Mouse (Mus musculus): ENCODE measurements around the gene Slc6a4. TPM values are rescaled to one million over a fixed set of nuclear protein-coding genes. Genes with fewer than 3 reads are reported as not detected.

Gene Slc6a4
- 0.37 and 0.54 TPM in 2 replicates for total RNA-seq (2012; rRNA removed)

DNA sequence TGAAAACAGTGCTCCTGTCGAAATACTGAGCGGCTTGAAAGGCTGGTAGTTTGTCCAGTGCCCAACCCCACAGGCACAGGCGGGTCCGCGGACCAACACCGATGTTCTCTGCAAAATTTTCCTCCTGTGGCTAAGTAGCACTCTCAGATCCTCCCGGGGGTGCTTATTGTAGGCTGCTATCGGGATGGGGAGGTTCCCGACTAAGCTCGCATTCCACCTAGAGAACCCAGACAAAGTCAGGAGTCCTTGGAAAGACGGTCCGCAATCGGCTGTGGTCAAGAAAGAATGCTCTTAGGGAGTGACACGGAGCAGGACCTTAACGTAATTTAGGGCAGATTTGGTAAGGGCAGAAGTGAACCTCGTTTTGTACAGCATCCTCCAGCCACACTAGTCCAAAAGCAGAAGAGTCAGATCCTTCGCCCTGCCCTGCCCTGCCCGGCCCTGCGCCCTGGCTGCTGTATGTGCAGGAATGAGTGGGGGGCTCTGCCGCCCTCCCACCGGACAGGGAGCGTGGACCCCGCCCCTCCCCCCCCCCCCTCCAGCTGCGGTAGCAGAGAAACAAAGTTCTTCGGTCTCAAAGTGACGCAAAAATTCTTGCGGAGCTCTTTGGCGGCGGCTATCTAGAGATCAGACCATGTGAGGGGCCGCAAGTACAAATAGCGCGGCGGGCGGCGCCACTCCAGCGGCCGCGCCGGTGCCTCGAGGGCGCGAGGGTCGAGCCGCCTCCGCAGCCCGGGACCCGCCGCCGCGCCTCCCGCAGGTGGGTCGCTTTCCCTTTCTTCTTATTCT is at the start of gene Slc6a4:
Gene Slc6a4 (plus strand): TSS at position 688 of the 789 bp plus-strand sequence.
- Histone ChIP-seq H3K27ac (ENCODE audit: insufficient read depth, low read depth, low read length, poor library complexity, severe bottlenecking) (no peak within 1 kb of the TSS), H3K9me3 (ENCODE audit: control insufficient read depth, insufficient read depth, low read depth, low read length) (no peaks in the 10 kb centered on the region), H3K4me1 (ENCODE audit: control insufficient read depth in 2 of 2, insufficient read depth in 2 of 2, low read length in 2 of 2, poor library complexity in 1 of 2) (peaks cover 3 to 4% of the 10 kb centered on the region in 2 experiments; a peak in 1 of 4 replicates), H3K4me3 (ENCODE audit: insufficient read depth in 1 of 2, low read depth in 1 of 2, low read length in 2 of 2, poor library complexity in 1 of 2, severe bottlenecking in 1 of 2) (peak within 1 kb of the TSS; percentile 31 to 39), H3K36me3 (ENCODE audit: control insufficient read depth, insufficient read depth, low read length, poor library complexity, severe bottlenecking) (no peaks in the 10 kb centered on the region), H3K9ac (ENCODE audit: insufficient read depth, low read depth, low read length, poor library complexity, severe bottlenecking) (no peak within 1 kb of the TSS; the same call in 1 of the 2 replicates)
- in situ Hi-C loops (cut with MboI; ENCODE audit: low sequenced_read_pairs in 2 of 2, unreplicated experiment in 2 of 2), result no loop called here
- peak; percentile 13 for DNase-seq (ENCODE audit: low read depth, low spot score)
- no peak for TF ChIP-seq ZC3H11A (IDR thresholded peaks at IDR 0.05; ENCODE audit: borderline replicate concordance, low read depth, low read length)
- TF ChIP-seq ZNF384 (IDR thresholded peaks at IDR 0.05; ENCODE audit: low read depth, low read length), result no peak
- TF ChIP-seq HCFC1 (IDR thresholded peaks at IDR 0.05; ENCODE audit: borderline replicate concordance, insufficient read depth, low read length), result no peak
- TF ChIP-seq CHD2 (IDR thresholded peaks at IDR 0.05; ENCODE audit: low read depth, low read length), result no peak
- no peak for TF ChIP-seq MAFK (IDR thresholded peaks at IDR 0.05; ENCODE audit: insufficient read depth, low read depth, low read length)

DNA sequence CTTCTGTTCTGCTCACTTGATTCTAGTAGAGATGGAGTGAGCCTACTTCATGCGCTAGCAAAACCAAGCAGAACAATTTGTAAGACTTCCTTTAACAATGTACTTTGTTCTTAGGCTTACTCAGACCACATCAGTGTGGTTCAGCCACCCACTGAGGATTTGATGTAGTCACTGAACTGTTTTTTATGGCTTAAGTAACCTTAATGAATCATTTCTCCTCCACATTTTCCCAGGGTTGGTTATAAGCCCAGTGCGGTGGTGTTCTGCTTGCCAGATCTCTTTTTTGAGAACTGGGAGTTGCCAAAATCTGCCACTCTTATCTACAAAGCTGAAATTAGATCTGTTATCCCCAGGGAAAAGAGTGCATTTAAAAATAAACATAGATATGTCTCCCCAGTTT is 44.9 kb upstream of the Slc6a4 start:
- no peak for TF ChIP-seq ZNF384 (IDR thresholded peaks at IDR 0.05; ENCODE audit: low read depth, low read length)
- no peak for TF ChIP-seq ZC3H11A (IDR thresholded peaks at IDR 0.05; ENCODE audit: borderline replicate concordance, low read depth, low read length)
- in situ Hi-C loops (cut with MboI; ENCODE audit: low sequenced_read_pairs in 2 of 2, unreplicated experiment in 2 of 2), result no loop called here
- Histone ChIP-seq H3K4me1 (ENCODE audit: control insufficient read depth in 2 of 2, insufficient read depth in 2 of 2, low read length in 2 of 2, poor library complexity in 1 of 2) (no peaks in the 10 kb centered on the region), H3K36me3 (ENCODE audit: control insufficient read depth, insufficient read depth, low read length, poor library complexity, severe bottlenecking) (peaks cover 12% of the 10 kb centered on the region), H3K27ac (ENCODE audit: insufficient read depth, low read depth, low read length, poor library complexity, severe bottlenecking) (no peak overlapping the region), H3K4me3 (ENCODE audit: insufficient read depth in 1 of 2, low read depth in 1 of 2, low read length in 2 of 2, poor library complexity in 1 of 2, severe bottlenecking in 1 of 2) (no peak overlapping the region), H3K9ac (ENCODE audit: insufficient read depth, low read depth, low read length, poor library complexity, severe bottlenecking) (no peak overlapping the region), H3K9me3 (ENCODE audit: control insufficient read depth, insufficient read depth, low read depth, low read length) (no peaks in the 10 kb centered on the region)
- DNase-seq (ENCODE audit: low read depth, low spot score), result no peak

DNA sequence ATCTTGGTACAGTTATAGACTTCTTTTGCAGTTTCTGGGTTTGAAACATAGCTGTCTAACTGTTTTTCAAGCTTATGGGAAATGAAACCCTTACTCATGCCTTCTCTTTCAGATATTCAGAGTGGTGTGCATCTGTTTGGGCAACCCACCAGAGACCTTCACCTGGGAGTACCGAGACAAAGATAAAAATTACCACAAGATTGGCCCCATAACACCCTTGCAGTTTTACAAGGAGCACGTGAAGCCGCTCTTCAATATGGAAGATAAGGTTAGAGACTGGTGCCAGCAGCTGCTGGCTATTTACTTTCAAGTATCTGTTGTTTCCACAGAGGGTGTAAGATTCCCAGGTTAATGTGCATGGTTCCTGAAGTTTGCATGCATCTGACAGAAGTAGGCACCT is 32.7 kb upstream of the Slc6a4 start:
- TF ChIP-seq MAFK (IDR thresholded peaks at IDR 0.05; ENCODE audit: insufficient read depth, low read depth, low read length), result no peak
- no peak for TF ChIP-seq CHD2 (IDR thresholded peaks at IDR 0.05; ENCODE audit: low read depth, low read length)
- no peak for TF ChIP-seq HCFC1 (IDR thresholded peaks at IDR 0.05; ENCODE audit: borderline replicate concordance, insufficient read depth, low read length)
- no peak for TF ChIP-seq ZNF384 (IDR thresholded peaks at IDR 0.05; ENCODE audit: low read depth, low read length)
- no peak for TF ChIP-seq ZC3H11A (IDR thresholded peaks at IDR 0.05; ENCODE audit: borderline replicate concordance, low read depth, low read length)
- H3K36me3 ChIP-seq (ENCODE audit: control insufficient read depth, insufficient read depth, low read length, poor library complexity, severe bottlenecking), result peaks cover 28% of the 10 kb centered on the region
- in situ Hi-C loops (cut with MboI; ENCODE audit: low sequenced_read_pairs in 2 of 2, unreplicated experiment in 2 of 2), result no loop called here
- DNase-seq (ENCODE audit: low read depth, low spot score), result no peak
- H3K9ac ChIP-seq (ENCODE audit: insufficient read depth, low read depth, low read length, poor library complexity, severe bottlenecking), result no peak overlapping the region
- no peaks in the 10 kb centered on the region for H3K9me3 ChIP-seq (ENCODE audit: control insufficient read depth, insufficient read depth, low read depth, low read length)
- no peak overlapping the region for H3K27ac ChIP-seq (ENCODE audit: insufficient read depth, low read depth, low read length, poor library complexity, severe bottlenecking)
- no peaks in the 10 kb centered on the region for H3K4me1 ChIP-seq (ENCODE audit: control insufficient read depth in 2 of 2, insufficient read depth in 2 of 2, low read length in 2 of 2, poor library complexity in 1 of 2)
- H3K4me3 ChIP-seq (ENCODE audit: insufficient read depth in 1 of 2, low read depth in 1 of 2, low read length in 2 of 2, poor library complexity in 1 of 2, severe bottlenecking in 1 of 2), result no peak overlapping the region

DNA sequence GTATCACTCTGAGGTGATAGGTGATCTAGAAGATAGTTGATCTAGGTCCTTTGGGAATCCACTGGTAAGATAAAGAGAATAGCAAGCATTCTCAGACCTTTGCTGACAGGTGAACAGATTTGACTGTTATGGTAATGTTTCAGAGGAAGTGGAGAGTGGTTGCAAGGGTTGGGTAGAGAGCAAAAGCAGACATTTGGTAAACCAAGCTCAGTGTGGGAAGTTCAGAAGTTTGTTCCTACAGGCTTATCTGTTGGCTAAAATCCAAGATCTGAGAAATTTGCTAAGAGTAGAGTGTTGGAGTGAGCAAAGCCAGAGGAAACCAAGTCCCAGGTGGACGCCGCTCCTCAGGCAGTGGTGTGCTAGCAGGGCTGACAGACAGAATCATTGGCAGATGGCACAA is 28.1 kb upstream of the Slc6a4 start:
- Histone ChIP-seq H3K4me1 (ENCODE audit: control insufficient read depth in 2 of 2, insufficient read depth in 2 of 2, low read length in 2 of 2, poor library complexity in 1 of 2) (no peaks in the 10 kb centered on the region), H3K9ac (ENCODE audit: insufficient read depth, low read depth, low read length, poor library complexity, severe bottlenecking) (no peak overlapping the region), H3K4me3 (ENCODE audit: insufficient read depth in 1 of 2, low read depth in 1 of 2, low read length in 2 of 2, poor library complexity in 1 of 2, severe bottlenecking in 1 of 2) (no peak overlapping the region), H3K36me3 (ENCODE audit: control insufficient read depth, insufficient read depth, low read length, poor library complexity, severe bottlenecking) (peaks cover 40% of the 10 kb centered on the region), H3K9me3 (ENCODE audit: control insufficient read depth, insufficient read depth, low read depth, low read length) (no peaks in the 10 kb centered on the region), H3K27ac (ENCODE audit: insufficient read depth, low read depth, low read length, poor library complexity, severe bottlenecking) (no peak overlapping the region)
- no peak for TF ChIP-seq HCFC1 (IDR thresholded peaks at IDR 0.05; ENCODE audit: borderline replicate concordance, insufficient read depth, low read length)
- DNase-seq (ENCODE audit: low read depth, low spot score), result no peak
- in situ Hi-C loops (cut with MboI; ENCODE audit: low sequenced_read_pairs in 2 of 2, unreplicated experiment in 2 of 2), result no loop called here

Data from ES-E14 (cell line).